Mouse (Mus musculus): Measurements from ENCODE around the gene Tmem259.

GRCm38 (mm10) chr10:80030191-80030590 lies 46.1 kb upstream of the Tmem259 start:
- TF ChIP-seq POLR2A (IDR thresholded peaks at IDR 0.05; ENCODE audit: extremely low read depth, insufficient read depth, low read length): no peak
- no peak for TF ChIP-seq CTCF (IDR thresholded peaks at IDR 0.05; ENCODE audit: low read depth, low read length)
